Mouse (Mus musculus) small intestine, adult 2 months (tissue): Measurements from ENCODE around the gene Chl1.

Source experiments
- CTCF ChIP-seq: fragments of 200-500 bp; IDR thresholded peaks from 2 replicates; pipeline ENCODE4 v1.5.1; 2012; ENCODE audit warnings: low read depth, mild to moderate bottlenecking, control low read depth, inconsistent platforms, low read length, moderate library complexity, mixed read lengths; ENCODE audit not compliant: insufficient replicate concordance, insufficient read length; ENCODE audit errors: extremely low read depth
- POLR2A ChIP-seq: fragments of 200-500 bp; IDR thresholded peaks from 2 replicates; pipeline ENCODE4 v1.6.1; 2012; ENCODE audit warnings: low read depth, mild to moderate bottlenecking, control low read depth, inconsistent platforms, low read length, moderate library complexity

GRCm38 (mm10) chr6:103699895-103700294 is 189.5 kb downstream of the Chl1 start:
- TF ChIP-seq POLR2A (no peak), CTCF (no peak)
